Mouse (Mus musculus) myocyte (in vitro differentiated cells): ENCODE data around the gene Ube2o.

Source experiments
- CEBPB ChIP-seq: IDR thresholded peaks from 2 replicates; pipeline ENCODE4 v1.6.1; 2011; ENCODE audit warnings: mild to moderate bottlenecking, moderate library complexity; ENCODE audit not compliant: poor library complexity, insufficient read depth, severe bottlenecking
- E2F4 ChIP-seq: IDR thresholded peaks from one replicate; pipeline ENCODE4 v1.6.1; 2011; ENCODE audit warnings: mild to moderate bottlenecking, control low read depth, moderate library complexity; ENCODE audit not compliant: insufficient read depth
- MAX ChIP-seq: IDR thresholded peaks from one replicate; pipeline ENCODE4 v1.6.1; 2011; ENCODE audit warnings: low read depth, mild to moderate bottlenecking, control low read depth
- POLR2A ChIP-seq: IDR thresholded peaks from one replicate; pipeline ENCODE4 v1.6.1; 2011; ENCODE audit warnings: low read depth, mild to moderate bottlenecking, control low read depth, moderate library complexity; ENCODE audit not compliant: insufficient read length
- TCF12 ChIP-seq: IDR thresholded peaks from one replicate; pipeline ENCODE4 v1.6.1; 2011; ENCODE audit warnings: mild to moderate bottlenecking, control low read depth; ENCODE audit not compliant: poor library complexity, insufficient read depth, severe bottlenecking

DNA sequence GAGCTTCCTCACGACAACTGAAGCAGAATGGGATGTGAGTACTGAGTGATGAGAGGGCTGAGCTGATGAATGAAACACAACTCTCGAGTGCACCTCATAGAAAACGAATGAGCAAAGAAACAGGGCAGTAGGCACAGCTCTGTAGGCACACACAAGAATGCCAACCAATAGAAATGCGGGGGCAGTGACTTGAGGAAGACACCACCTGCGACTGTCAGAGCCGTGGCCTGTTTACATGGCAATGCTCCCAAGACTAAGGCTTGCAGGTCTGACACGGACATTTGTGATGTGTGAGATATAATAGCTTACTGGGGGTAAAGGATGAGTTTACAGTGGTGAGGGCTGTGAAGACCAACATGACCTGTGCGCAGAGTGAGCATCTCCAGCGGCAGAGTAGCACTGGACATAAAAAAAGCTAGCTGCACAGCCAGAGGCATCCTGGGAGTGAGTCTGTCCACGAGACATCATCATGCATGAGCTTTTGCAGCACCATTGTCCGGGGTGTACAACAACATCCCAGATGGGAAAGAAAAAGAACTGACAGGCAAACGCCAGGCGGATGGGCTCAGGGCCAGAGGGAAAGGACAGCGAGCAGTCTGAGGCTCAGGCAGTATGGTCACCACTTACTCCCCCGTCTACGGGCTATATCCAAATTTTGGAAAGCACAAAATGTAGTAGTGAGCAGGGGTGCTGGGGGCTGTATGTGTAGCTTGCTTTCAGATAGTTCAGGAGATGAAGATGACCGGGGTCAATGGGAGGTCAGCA lies 33.8 kb downstream of the Ube2o start:
- TF ChIP-seq POLR2A, result no peak
- no peak for TF ChIP-seq TCF12
- TF ChIP-seq E2F4, result no peak
- TF ChIP-seq CEBPB, result no peak
- no peak for TF ChIP-seq MAX
